Mouse (Mus musculus) kidney, embryonic 14.5 days (tissue): Measurements from ENCODE around the gene Plin4. TPM values are rescaled to one million over a fixed set of nuclear protein-coding genes. Genes with fewer than 3 reads are reported as not detected.

Source experiments
- ATAC-seq: fragments of 200-750 bp; cut with Nextera tagmentation; 2 replicates; pipeline ENCODE4 v1.8.0; 2017; ENCODE audit warnings: moderate number of reproducible peaks, mild to moderate bottlenecking, moderate TSS enrichment, moderate library complexity; ENCODE audit not compliant: low FRiP score, low TSS enrichment
- H3K27ac ChIP-seq: fragments of 300-500 bp; sonication (generic); 2 replicates; pipeline ENCODE4 v1.5.1; 2014; ENCODE audit warnings: low read depth, mild to moderate bottlenecking, low read length, moderate library complexity, mixed read lengths
- H3K27me3 ChIP-seq: fragments of 300-500 bp; sonication (generic); 2 replicates; pipeline ENCODE4 v1.6.1; 2014; ENCODE audit warnings: mild to moderate bottlenecking, low read length; ENCODE audit not compliant: control insufficient read depth, insufficient read depth
- H3K36me3 ChIP-seq: fragments of 300-500 bp; sonication (generic); 2 replicates; pipeline ENCODE4 v1.6.1; 2014; ENCODE audit warnings: low read length, mixed read lengths; ENCODE audit not compliant: control insufficient read depth, insufficient read depth
- H3K4me1 ChIP-seq: fragments of 300-500 bp; sonication (generic); 2 replicates; pipeline ENCODE4 v1.6.1; 2014; ENCODE audit warnings: low read length, mixed read lengths; ENCODE audit not compliant: control insufficient read depth, insufficient read depth
- H3K4me2 ChIP-seq: fragments of 300-500 bp; sonication (generic); replicated peaks from 2 replicates; pipeline ENCODE4 v1.6.1; 2014; ENCODE audit warnings: low read depth, mild to moderate bottlenecking, low read length
- H3K4me3 ChIP-seq: fragments of 300-500 bp; sonication (generic); 2 replicates; pipeline ENCODE4 v1.5.1; 2014; ENCODE audit warnings: mild to moderate bottlenecking, low read length
- H3K9ac ChIP-seq: fragments of 300-500 bp; sonication (generic); 2 replicates; pipeline ENCODE4 v1.6.1; 2014; ENCODE audit warnings: low read depth, mild to moderate bottlenecking, low read length, moderate library complexity
- H3K9me3 ChIP-seq: fragments of 300-500 bp; sonication (generic); 2 replicates; pipeline ENCODE4 v1.6.1; 2016; ENCODE audit warnings: low read length; ENCODE audit not compliant: control insufficient read depth
- WGBS: fragments of 180-500 bp; shearing (Covaris S2); extraction: QIAGEN DNeasy Blood & Tissue Kit; methylation state at CpG from one replicate; pipeline ENCODE4 v1.1.7; 2014; 5-methylcytosine and 5-hydroxymethylcytosine counted together
- polyA plus RNA-seq: library from polyadenylated mRNA; unstranded; fragments of >200 nt; fragmentation: Nextera tagmentation; extraction: Ambion mirVana; gene quantifications from 2 replicates; pipeline ENCODE4 v1.2.1, GENCODE M21; 2014

The Plin4 gene
- polyA plus RNA-seq, 1 experiment from 2014 or later = 0.08 TPM

- under 1% methylated on average over 34 of the region's 47 CpGs for WGBS
- no peak overlapping the region for H3K9ac ChIP-seq
- H3K36me3 ChIP-seq = no peaks in the 10 kb centered on the region
- no peaks in the 10 kb centered on the region for H3K9me3 ChIP-seq
- H3K4me1 ChIP-seq = peaks cover 20% of the 10 kb centered on the region
- H3K4me2 ChIP-seq = peak overlapping the region; percentile 67
- H3K27me3 ChIP-seq = peaks cover 63% of the 10 kb centered on the region
- H3K27ac ChIP-seq = no peak overlapping the region
- H3K4me3 ChIP-seq = peak overlapping the region; percentile 33
- peak; percentile 30 for ATAC-seq
Observed at GRCm38 (mm10) chr17:56141702-56142605, 32.4 kb upstream of the Plin4 start.

GRCm38 (mm10) chr17:56139858-56140595, 30.4 kb upstream of the Plin4 start, which contains the start of gene Sema6b:
Gene Sema6b (minus strand): TSS chr17:56140343.
- Histone ChIP-seq H3K27ac (no peak within 1 kb of the TSS), H3K9me3 (no peaks in the 10 kb centered on the region), H3K36me3 (no peaks in the 10 kb centered on the region), H3K4me3 (peak within 1 kb of the TSS; percentile 52), H3K9ac (peak within 1 kb of the TSS; percentile 47), H3K27me3 (peaks cover 53% of the 10 kb centered on the region), H3K4me1 (peaks cover 20% of the 10 kb centered on the region), H3K4me2 (peak within 1 kb of the TSS; percentile 83)
- no peak for ATAC-seq
- WGBS = 1% methylated on average over 59 of the region's 79 CpGs

GRCm38 (mm10) chr17:56139355-56139754, 29.8 kb upstream of the Plin4 start:
- Histone ChIP-seq H3K36me3 (no peaks in the 10 kb centered on the region), H3K4me3 (peak overlapping the region; percentile 52), H3K9me3 (no peaks in the 10 kb centered on the region), H3K9ac (peak overlapping the region; percentile 32; the same call in 1 of the 2 replicates), H3K27me3 (peaks cover 49% of the 10 kb centered on the region), H3K4me1 (peaks cover 22% of the 10 kb centered on the region), H3K27ac (no peak overlapping the region), H3K4me2 (peak overlapping the region; percentile 83)
- ATAC-seq = no peak
- 13% methylated on average over 19 of the region's 21 CpGs for WGBS

- H3K27me3 ChIP-seq = peaks cover 39% of the 10 kb centered on the region
- H3K4me2 ChIP-seq = peak overlapping the region; percentile 27; the same call in 1 of the 2 replicates
- no peaks in the 10 kb centered on the region for H3K36me3 ChIP-seq
- H3K9ac ChIP-seq = 0 out of 2 replicates have a peak overlapping the region, but pooled peaks have one; percentile 24
- H3K27ac ChIP-seq = no peak overlapping the region
- peaks cover 35% of the 10 kb centered on the region for H3K4me1 ChIP-seq
- H3K4me3 ChIP-seq = peak overlapping the region; percentile 16; the same call in 1 of the 2 replicates
- H3K9me3 ChIP-seq = no peaks in the 10 kb centered on the region
- no peak for ATAC-seq
- WGBS = 15% methylated on average over 25 of the region's 25 CpGs
Observed at GRCm38 (mm10) chr17:56137839-56138613, 28.4 kb upstream of the Plin4 start.

GRCm38 (mm10) chr17:56136558-56136957, 27.0 kb upstream of the Plin4 start:
- 85% methylated on average over 7 of the region's 7 CpGs for WGBS
- no peaks in the 10 kb centered on the region for H3K36me3 ChIP-seq
- no peak overlapping the region for H3K4me3 ChIP-seq
- H3K4me2 ChIP-seq = no peak overlapping the region
- H3K27ac ChIP-seq = no peak overlapping the region
- peaks cover 31% of the 10 kb centered on the region for H3K4me1 ChIP-seq
- no peaks in the 10 kb centered on the region for H3K9me3 ChIP-seq
- no peak for ATAC-seq
- H3K27me3 ChIP-seq = peaks cover 33% of the 10 kb centered on the region
- H3K9ac ChIP-seq = no peak overlapping the region

- Histone ChIP-seq H3K4me3 (peak overlapping the region; percentile 14), H3K9ac (peak overlapping the region; percentile 35; the same call in 1 of the 2 replicates), H3K27me3 (peaks cover 16% of the 10 kb centered on the region), H3K4me1 (peaks cover 24% of the 10 kb centered on the region), H3K9me3 (no peaks in the 10 kb centered on the region), H3K36me3 (no peaks in the 10 kb centered on the region), H3K4me2 (peak overlapping the region; percentile 45), H3K27ac (no peak overlapping the region)
- 5% methylated on average over 27 of the region's 27 CpGs for WGBS
- peak; percentile 16 for ATAC-seq
Observed at GRCm38 (mm10) chr17:56134463-56134971, 24.9 kb upstream of the Plin4 start.

GRCm38 (mm10) chr17:56133457-56134363, 24.1 kb upstream of the Plin4 start:
- H3K4me2 ChIP-seq = peak overlapping the region; percentile 45
- H3K9ac ChIP-seq = peak overlapping the region; percentile 35; the same call in 1 of the 2 replicates
- H3K9me3 ChIP-seq = no peaks in the 10 kb centered on the region
- WGBS = 17% methylated on average over 21 of the region's 21 CpGs
- H3K27ac ChIP-seq = peak overlapping the region; percentile 55; the same call in 1 of the 2 replicates
- H3K27me3 ChIP-seq = peaks cover 8% of the 10 kb centered on the region
- H3K4me1 ChIP-seq = peaks cover 20% of the 10 kb centered on the region; the same call in 1 of the 2 replicates
- ATAC-seq = peak; percentile 68
- H3K36me3 ChIP-seq = no peaks in the 10 kb centered on the region
- peak overlapping the region; percentile 14 for H3K4me3 ChIP-seq
